Mouse (Mus musculus) common myeloid progenitor, adult 5-6 weeks (primary cell): ENCODE measurements around the gene Grip1. TPM values are rescaled to one million over a fixed set of nuclear protein-coding genes. Genes with fewer than 3 reads are reported as not detected.
A peak's percentile ranks its signal among the peaks of the same experiment; 100 is the strongest.

Source experiments
- ATAC-seq: replicated peaks from 2 replicates; pipeline ENCODE4 v1.8.0; 2016; ENCODE audit warnings: low read depth, mild to moderate bottlenecking, moderate TSS enrichment, inconsistent platforms; ENCODE audit not compliant: poor library complexity, severe bottlenecking
- total RNA-seq: library from RNA; stranded (forward); fragments of 200-1000, 187-1606 nt; gene quantifications from 2 replicates; pipeline ENCODE4 v1.2.3, GENCODE M21; 2017

Gene Grip1
- total RNA-seq, 1 experiment from 2014 or later = not detected

- ATAC-seq = no peak
These were observed 272.3 kb downstream of the Grip1 start for GRCm38 (mm10) chr10:119725966-119726365.

- ATAC-seq = no peak
These were observed 273.3 kb downstream of the Grip1 start for GRCm38 (mm10) chr10:119726921-119727320.

- ATAC-seq = no peak
These were observed 276.6 kb downstream of the Grip1 start for GRCm38 (mm10) chr10:119730206-119730605.

- no peak for ATAC-seq
These were observed 281.7 kb downstream of the Grip1 start for GRCm38 (mm10) chr10:119735011-119735992.

- no peak for ATAC-seq
These were observed 285.8 kb downstream of the Grip1 start for GRCm38 (mm10) chr10:119739466-119739865.

GRCm38 (mm10) chr10:119742722-119743121, 289.1 kb downstream of the Grip1 start:
- no peak for ATAC-seq

- ATAC-seq = no peak
These were observed 298.8 kb downstream of the Grip1 start for GRCm38 (mm10) chr10:119752361-119752798.

GRCm38 (mm10) chr10:119756271-119756670, 302.6 kb downstream of the Grip1 start:
- no peak for ATAC-seq

- ATAC-seq = no peak
These were observed 303.6 kb downstream of the Grip1 start for GRCm38 (mm10) chr10:119757219-119757618.

GRCm38 (mm10) chr10:119761451-119762367, 308.1 kb downstream of the Grip1 start:
- no peak for ATAC-seq

GRCm38 (mm10) chr10:119778871-119779270, 325.2 kb downstream of the Grip1 start:
- no peak for ATAC-seq

GRCm38 (mm10) chr10:119779657-119780056, 326.0 kb downstream of the Grip1 start:
- no peak for ATAC-seq

- no peak for ATAC-seq
These were observed 336.9 kb downstream of the Grip1 start for GRCm38 (mm10) chr10:119790507-119790906.

GRCm38 (mm10) chr10:119802421-119802820, 348.8 kb downstream of the Grip1 start:
- no peak for ATAC-seq

- peak; percentile 89 for ATAC-seq
These were observed 350.2 kb downstream of the Grip1 start for GRCm38 (mm10) chr10:119803633-119804422.

GRCm38 (mm10) chr10:119804423-119804814, 350.8 kb downstream of the Grip1 start:
- ATAC-seq = no peak

- no peak for ATAC-seq
These were observed 351.5 kb downstream of the Grip1 start for GRCm38 (mm10) chr10:119805082-119805481.

- no peak for ATAC-seq
These were observed 352.5 kb downstream of the Grip1 start for GRCm38 (mm10) chr10:119806151-119806550.

GRCm38 (mm10) chr10:119808384-119808783, 354.8 kb downstream of the Grip1 start:
- no peak for ATAC-seq

- ATAC-seq = no peak
These were observed 360.5 kb downstream of the Grip1 start for GRCm38 (mm10) chr10:119814087-119814486.
